Mouse (Mus musculus) T-helper 1 cell (primary cell): Measurements from ENCODE around the gene Bud13.

Experiments
- in situ Hi-C: fragments of 300-600 bp; cut with MboI, MseI; formaldehyde crosslinking; loops from one replicate; pipeline ENCODE4 v1.15.1; 2025; ENCODE audit warnings: high pct_unique_total_duplicates

Bud13 gene

DNA sequence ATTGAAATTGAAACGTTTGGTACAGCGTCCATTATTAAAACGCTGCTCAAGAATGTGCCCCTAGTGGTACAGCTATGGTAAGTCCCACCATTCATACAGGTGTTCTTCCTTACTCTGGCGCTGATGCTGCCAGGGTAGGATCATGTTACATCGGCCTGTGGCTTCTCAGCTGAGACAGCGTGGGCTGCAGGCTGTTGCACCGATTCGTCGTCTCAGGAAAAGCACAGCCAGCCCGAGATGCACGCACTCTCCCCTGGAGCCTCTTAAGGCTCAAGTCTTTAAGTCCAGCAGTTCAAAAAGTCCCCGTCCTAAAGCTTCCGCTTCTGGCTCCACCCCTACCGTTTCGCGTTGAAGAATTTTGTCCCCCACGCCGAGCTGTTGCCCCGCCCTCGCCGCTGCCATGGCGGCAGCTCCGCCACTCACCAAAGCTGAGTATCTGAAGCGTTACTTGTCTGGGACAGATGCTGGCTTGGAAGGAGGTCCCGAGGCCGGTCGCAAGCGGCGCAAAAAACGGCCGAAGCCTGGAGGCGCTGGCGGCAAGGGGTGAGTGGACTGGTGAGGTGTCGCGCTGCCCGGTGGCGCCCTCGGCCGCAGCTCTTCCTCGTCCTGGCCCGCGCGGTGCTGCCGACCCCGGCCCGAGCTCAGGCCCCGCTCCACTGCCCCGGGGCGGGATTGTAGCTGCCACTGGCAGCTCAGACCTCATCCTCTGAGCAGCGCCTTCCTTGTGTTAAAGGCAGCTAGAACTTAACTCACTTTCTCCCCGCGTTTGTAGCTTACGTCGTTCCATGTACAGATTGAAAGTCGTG lies at the start of gene Bud13:
Bud13 (plus strand) TSS at position 378 of the 806 bp plus-strand sequence.
- in situ Hi-C loops: no loop called here

DNA sequence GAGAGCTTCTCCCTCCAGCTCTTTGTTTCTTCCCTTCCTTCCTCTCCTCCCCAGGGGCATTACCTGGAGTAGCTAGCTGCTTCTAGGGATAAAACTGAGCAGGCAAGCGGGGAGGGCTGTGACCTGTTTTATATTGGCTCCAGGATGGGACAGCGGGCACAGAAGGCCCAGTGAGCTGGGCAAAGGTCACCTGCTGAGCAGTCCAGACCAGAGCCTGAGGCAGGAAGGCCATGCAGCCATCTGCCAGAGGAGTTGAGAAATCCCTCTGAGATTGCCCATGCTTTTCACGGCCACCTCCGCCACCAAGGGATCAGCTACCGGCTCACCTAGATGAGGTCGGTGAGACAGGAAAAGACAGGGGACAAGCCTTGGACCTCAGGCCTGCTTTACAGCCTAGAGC lies 47.6 kb upstream of the Bud13 start:
- in situ Hi-C loops: no loop called here

DNA sequence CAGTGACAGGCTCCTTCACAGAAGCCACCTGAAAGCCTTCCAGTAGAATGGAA lies 47.4 kb upstream of the Bud13 start, which contains the start of gene Apoc3:
Apoc3 (minus strand) TSS at position 41 of the 53 bp plus-strand sequence.
- in situ Hi-C loops: no loop called here

DNA sequence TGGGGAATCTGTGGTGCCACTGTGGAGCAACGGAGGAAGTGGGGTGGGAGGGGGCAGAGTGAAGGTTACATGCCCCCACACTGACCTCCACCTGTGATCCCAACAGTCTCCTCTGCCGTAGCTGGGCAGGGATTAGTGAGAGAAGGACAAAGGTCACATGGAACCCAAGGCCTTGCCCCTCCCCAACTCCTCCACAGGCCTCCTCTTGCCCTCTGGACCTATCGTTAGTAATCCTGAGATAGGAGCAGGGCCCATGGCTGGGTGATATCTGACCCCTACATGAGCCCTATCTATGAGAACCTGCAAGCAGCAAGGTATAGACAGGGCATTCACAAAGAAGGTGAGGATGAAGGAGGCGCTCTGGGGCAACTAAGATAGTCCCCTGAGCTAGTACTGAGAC lies 47.2 kb upstream of the Bud13 start:
- in situ Hi-C loops: no loop called here

DNA sequence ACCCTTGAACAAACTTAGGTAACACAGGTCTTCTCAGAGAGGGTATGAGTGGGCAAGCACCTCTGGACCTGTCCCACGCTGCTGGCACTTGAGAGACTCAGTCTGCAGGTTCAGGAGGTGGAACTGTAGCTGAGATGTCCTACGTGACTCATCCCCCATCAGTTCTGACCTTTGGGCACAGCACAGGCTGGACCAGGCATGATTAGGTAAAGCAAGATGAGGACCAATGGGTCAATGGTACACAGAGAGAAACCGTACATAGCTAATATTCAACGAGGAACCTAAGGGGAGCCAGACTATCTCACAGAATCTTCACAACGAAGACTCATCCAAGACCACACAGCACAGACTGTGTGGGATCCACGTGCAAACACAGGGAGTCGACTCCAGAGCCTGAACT lies 44.0 kb upstream of the Bud13 start:
- in situ Hi-C loops: no loop called here

DNA sequence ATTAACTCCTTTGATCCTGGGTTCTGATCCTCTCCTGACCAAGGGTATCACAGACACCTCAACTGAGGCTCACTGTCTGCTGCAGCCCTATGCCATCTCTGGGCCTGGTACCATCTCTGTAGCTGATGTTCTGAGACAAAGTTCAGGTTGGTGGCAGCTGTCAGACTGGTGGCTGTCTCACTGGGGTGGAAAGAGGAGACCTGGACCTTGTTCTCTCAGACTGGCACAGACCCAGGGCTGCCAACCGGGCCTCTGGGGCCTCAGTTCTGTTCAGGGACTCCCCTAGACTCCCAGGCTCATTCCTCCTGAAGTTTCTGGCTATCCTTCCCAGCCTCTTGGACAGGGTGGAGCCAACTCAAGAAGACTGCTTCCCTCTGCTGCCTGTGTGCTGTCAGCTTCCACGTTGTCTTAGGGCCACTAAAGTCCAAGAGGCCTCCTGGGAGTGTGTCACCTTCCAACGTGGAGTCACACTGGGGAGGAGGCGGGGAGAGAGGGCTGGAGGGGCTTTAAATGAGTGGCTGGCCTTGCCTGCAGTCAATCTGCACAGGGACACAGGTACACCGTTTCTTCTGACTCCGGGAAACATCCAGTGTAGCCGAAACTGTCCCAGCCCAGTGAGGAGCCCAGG lies 42.2 kb upstream of the Bud13 start, which contains the start of gene Apoa4:
Apoa4 (plus strand) TSS at position 171 of the 628 bp plus-strand sequence.
- in situ Hi-C loops: no loop called here

DNA sequence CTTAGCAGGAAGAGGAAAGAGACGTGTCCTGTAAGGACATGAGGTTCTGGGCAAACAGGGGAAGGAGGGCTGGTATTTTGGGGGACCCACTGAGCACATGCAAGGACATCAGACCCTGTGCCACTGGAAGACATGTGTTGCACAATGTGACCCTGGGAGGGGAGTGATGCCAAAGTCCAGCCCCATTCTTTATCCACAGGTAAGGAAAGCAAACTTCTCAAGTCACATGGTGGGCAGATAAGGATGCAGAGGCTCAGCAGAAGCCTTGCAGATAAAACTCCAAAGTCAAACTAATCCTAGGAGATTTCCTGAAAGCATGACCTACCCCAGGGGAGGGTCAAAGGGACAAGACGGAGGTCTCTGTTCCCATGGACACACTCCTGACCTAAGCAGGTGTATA lies 41.0 kb upstream of the Bud13 start:
- in situ Hi-C loops: no loop called here

DNA sequence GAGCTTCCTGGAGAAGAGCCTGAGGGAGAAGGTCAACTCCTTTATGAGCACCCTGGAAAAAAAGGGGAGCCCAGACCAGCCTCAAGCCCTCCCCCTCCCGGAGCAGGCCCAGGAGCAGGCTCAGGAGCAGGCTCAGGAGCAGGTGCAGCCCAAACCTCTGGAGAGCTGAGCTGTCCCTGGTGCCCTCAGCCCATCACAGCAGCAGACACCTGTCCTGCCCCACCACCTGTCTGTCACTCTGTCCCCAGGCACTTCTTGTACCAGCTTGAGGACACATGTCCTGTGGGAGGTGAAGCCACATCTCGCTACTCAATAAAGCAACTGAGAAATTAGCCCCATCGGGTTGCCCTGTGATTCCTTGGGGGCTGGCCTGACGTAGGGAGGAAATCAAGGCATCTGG lies 39.7 kb upstream of the Bud13 start:
- in situ Hi-C loops: no loop called here

DNA sequence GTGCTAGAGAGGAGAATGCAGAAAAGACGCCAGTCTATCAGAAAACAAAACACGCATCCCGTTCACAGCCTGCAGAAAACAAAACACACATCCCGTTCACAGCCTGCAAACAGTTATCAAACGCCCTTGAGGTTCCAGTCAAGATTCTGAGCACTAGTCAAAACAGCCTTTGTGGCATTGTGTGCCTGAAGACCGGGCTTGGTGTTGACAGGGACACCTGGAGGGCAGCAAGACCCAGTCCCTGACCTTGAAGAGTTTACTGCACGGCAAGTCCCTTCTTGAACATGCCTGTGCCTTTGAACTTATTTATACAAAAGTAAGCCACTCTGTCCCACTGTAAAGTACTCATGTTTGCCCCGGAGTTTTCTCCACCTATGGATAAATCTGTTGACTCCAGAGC lies 39.2 kb upstream of the Bud13 start:
- in situ Hi-C loops: no loop called here

DNA sequence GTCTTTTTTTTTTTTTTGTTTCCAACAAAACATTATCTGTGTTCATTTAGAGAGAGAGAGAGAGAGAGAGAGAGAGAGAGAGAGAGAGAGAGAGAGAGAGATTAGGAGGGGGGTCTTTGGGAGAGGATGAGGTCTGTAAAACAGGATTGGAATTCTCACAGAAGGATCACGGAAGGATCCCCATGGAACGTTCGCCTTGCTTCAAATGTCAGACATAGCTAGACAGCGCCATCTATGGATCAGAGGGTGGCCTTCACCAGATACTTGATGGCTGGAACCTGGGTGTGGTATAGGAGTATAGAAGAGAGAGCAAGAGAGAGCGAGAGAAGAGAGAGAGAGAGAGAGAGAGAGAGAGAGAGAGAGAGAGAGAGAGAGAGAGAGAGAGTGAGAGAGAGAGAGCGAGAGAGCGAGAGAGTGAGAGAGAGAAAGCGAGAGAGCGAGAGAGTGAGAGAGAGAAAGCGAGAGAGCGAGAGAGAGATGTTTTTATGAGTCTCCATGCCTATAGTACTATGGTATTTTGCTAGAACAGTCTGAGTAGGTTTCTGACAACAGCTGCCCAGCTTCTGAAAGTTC lies 36.0 kb upstream of the Bud13 start:
- in situ Hi-C loops: no loop called here

DNA sequence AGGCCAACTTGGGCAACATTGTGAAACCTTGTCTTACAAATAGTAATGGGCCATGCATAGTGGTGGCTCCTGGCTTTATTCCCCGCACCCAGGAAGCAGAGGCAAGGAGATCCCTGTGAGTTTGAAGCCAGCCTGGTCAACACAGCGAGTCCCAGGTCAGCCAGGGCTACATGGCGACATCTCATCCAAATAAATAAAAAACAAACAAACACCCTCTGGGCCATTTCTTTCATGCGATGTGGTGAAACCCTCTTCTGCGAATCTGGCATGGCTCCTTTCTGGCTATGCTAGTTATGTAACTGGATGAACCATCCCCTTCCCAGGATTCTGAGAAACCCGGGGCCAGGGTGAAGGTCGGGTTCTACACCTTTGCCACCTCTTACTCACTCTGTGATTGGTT lies 26.6 kb upstream of the Bud13 start:
- in situ Hi-C loops: no loop called here

DNA sequence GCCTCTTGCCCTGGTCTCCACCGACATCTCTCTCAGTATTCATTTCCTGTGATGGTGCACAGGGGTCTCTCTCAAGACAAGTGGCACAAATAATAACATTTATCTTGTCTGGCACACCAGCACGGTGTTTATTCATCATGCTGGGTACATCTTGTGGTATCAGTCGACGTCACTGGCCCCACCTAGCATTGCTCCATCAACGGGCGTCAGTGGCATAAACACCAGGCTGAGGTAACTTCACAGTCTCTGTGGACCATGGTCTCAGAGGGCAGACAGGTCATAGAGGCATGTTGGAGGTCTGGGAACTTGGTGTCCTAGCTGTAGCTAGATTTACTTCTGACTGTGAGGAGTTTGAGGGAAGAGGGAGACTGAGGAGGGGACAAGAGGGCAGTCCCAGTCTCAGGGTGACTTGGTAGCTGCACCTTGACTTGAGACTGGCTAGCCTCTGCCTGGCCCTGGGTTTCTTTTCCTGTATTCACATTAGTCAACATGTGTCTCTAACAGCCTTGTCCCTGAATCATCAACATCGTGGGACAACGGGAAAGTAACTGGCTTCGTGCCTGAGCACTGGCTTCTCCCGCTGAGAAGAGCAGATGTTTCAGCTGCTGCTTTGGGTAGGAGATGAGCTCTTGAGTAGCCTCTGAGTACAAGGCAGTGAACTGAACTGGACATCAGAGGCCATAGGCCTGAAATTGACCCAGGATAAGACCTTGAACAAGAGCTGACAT lies 26.0 kb upstream of the Bud13 start:
- in situ Hi-C loops: no loop called here

DNA sequence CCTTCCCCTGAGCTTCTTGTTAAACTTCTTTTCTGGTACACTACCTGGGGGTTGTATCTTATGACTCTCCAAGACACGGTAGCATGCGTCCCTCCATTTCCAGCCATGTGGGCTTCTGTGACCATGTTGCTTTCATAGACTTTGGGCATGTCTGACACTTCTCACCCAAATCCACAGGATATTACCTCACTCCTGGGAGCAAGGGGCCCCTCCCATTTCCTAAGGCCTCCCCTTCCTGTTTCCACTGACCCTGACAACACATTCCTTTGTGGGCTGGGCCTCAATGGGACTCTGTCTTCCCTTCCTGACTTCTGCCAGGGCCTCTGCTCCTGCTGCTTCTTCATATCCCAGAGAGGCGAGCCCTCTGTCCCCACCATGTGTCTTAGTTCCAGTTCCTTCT lies 25.3 kb upstream of the Bud13 start:
- in situ Hi-C loops: no loop called here

DNA sequence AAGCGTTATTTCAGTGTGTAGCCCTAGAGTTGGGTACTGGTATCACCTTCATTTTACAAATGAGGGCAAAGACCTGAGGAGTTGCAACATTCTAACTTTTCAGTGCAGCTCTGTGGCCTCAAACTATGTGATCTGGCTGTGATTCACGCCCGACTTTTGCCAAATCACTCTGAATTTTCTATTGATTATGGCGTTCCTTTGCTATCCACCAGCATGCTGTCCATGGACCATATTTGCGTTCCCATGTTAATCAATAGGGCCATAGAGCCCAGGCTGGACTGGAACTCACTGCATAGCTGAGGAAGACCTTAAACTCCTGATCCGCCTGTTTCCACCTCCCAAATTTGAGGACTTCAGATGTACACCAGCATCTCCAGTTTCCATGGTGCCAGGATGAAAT lies 23.7 kb upstream of the Bud13 start:
- in situ Hi-C loops: no loop called here

DNA sequence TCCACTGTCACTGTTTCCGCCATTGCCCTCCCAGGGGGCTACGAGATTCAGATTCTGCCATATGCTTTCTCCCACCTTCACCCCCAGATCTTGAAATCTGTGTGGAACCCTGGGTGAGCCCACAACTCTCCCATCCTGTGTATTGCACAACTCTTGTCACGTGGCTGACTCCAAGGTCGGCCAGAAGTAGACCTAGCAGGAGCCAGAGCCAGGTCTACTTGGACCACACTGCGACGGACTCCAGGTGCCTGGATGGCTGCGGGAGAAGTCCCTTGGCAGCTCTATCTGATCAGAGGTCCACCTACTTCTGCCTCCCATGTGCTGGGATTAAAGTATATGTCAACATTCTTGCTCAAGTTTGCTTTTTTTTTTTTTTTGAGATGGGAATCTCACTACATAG lies 21.7 kb upstream of the Bud13 start:
- in situ Hi-C loops: no loop called here

DNA sequence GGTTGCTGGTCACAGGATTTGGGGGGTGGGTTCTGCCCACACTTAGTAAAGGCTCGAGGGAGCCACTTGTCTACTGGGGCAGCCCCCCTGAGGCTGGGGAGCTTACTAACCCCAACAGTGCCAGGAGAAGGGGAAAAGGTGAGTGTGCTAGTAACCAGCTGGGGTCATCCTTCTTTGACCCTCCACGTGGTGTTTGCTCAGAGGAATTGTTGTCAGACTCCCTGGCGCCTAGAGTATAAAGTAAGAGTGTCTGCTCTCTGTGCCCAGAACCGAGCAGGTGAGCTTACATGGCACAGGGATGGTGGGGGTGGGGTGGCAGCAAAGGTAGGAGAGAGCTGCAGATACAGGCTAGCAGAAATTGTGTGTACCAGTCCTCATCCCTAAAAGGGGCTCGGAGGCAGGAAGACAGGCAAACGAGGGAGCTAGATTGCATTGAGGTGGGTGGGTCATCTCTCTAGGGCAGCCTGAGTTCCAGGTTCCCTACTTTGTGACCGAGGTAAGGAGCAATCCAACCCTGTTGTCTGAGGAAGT lies 14.4 kb upstream of the Bud13 start, which contains the start of gene Apoa5:
Apoa5 (plus strand) TSS at position 291 of the 531 bp plus-strand sequence.
- in situ Hi-C loops: loop anchor here (5.0 kb wide), 1 partner anchor 71 kb away; no protein-coding TSS in a partner anchor

DNA sequence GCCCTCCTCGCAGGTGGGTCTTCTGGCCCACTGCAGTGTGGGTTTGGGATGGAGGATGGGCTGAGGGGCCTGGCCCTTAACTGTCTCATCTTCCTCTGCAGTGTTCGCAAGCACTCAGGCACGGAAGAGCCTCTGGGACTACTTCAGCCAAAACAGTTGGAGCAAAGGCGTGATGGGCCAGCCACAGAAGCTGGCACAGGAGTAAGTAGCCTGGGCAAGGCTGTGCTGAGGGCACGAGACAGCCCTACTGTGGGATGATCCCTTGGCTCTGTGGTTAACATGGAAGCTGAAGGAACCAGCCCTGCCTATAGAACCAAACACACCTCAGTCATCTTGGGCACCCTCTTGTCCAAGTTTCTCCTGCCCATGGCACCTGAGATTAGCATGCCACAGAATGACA lies 13.7 kb upstream of the Bud13 start:
- in situ Hi-C loops: loop anchor here (5.0 kb wide), 1 partner anchor 72 kb away; no protein-coding TSS in a partner anchor

DNA sequence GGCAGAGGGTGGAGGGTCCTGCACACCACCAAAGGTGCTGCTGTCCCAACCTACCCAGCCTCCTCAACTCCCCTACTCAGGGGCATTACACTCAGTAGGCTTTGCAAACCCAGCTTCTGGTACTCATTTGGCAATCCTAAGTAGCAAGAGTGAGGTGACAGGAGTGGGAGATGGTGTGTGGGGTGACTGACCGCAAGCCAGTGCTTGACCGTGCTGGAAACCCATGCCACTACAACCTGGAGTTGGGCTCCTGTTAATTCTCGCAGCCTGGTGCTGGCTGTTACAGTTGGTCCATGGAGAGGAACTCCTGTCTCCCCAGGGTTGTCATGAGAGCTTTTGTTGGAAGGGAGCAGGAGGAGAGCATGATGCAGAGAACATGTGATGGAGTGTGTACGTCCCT lies 12.0 kb upstream of the Bud13 start:
- in situ Hi-C loops: no loop called here

DNA sequence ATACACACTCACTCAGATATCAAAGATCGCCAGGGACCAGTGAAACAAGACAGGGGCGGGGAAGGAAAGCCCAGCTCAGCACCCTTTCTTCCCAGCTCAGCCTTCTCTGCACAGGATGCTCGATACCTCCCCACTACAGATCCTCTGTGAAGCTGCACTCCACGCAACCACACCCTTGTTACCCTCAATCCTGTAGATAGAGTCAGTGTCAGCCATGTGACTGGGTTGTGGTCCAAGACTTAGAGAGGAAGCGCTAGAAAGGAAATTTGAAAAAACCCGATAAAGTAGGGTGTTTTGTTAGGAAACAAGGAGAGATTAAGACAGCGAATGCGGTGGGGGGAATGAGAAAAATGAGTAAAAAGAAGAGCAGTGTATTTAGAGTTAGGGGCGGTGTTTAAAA lies 10.7 kb upstream of the Bud13 start:
- in situ Hi-C loops: no loop called here

DNA sequence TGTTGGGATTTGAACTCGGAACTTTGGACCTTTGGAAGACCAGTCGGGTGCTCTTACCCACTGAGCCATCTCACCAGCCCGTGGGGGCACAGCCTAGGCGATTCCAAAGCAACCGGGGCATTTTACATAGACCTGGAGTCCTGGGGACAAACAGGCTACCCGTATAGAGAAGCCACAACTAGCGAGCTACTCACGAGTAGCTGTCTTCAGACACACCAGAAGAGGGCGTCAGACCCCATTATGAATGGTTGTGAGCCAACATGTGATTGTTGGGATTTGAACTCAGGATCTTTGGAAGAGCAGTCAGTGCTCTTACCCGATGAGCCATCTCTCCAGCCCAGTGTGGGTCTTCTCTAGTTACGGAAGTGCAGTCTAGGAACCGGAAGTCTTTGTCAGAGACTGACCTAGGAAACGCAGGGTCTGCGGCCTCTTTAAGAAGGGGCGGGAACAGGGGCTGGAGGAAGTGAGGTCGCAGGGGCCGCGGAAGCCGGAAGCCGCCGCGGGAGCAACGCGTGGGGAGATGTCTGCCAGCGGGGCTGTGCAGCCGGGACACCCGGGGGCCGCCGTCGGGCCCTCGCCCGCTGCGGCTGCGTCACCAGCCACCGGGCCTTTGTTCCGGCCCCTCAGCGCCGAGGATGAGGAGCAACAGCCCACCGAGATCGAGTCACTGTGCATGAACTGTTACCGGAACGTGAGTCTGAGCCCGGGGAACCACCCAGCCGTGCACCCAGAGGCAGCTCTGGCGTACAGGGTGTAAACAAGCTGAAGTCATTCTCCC lies 9.9 kb upstream of the Bud13 start, which contains the start of gene Zpr1:
Zpr1 (plus strand) TSS at position 388 of the 778 bp plus-strand sequence.
- in situ Hi-C loops: no loop called here

DNA sequence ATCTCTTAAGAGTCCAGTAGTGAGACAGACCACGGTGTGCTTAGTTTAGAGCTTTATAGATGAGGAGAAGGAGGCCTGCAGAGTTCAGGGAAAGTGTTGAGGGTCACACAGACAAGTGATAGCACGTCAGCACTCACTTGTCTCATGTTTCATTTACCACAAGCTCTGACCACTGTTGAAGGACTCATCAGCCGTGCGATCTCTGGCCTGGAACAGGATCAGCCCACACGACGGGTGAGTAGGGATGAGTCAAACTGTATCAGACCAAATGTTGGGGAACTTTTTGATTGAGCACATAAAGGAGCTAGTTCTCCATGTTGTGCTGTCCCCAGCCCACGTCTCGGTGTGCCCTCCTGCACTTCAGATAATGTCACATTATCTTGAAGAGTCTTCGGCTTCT lies 8.3 kb upstream of the Bud13 start:
- in situ Hi-C loops: no loop called here

DNA sequence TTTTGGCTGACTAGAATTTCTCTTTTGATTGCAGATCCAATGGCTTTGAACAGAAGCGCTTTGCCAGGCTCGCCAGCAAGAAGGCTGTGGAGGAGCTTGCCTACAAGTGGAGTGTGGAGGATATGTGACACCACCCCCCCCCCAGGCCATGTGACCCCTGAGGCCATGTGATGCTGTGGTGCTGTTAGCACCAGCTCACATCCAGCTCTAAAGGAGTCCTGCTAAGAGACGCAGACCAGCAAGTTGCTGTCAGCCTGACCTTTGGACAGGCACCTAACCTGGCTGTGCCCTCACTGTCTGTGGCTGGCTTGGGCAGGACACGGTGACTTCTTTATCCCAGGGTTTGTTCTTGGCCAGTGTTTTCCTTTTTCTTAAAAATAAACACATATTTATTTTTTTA lies 15.6 kb downstream of the Bud13 start:
- in situ Hi-C loops: no loop called here
